Mouse (Mus musculus) kidney, postnatal 10 days (tissue): Measurements from ENCODE around the gene Vps16.

Experiments used
- DNase-seq: peaks from one replicate; pipeline ENCODE4 v3.0.0; 2021; ENCODE audit warnings: mixed read lengths

Gene Vps16

GRCm38 (mm10) chr2:130424126-130424853 lies at the start of gene Vps16, which contains the start of gene Pced1a:
TSS of gene Vps16 (plus strand) at chr2:130424339.
TSS of gene Pced1a (minus strand) at chr2:130424701.
- peak; percentile 96 for DNase-seq

- DNase-seq, result no peak
Measured at GRCm38 (mm10) chr2:130374951-130375350, 49.2 kb upstream of the Vps16 start.

- no peak for DNase-seq
Measured at GRCm38 (mm10) chr2:130383205-130383604, 40.9 kb upstream of the Vps16 start.

GRCm38 (mm10) chr2:130383895-130384294 lies 40.2 kb upstream of the Vps16 start:
- no peak for DNase-seq

- no peak for DNase-seq
Measured at GRCm38 (mm10) chr2:130386212-130386611, 37.9 kb upstream of the Vps16 start.

GRCm38 (mm10) chr2:130388796-130389195 lies 35.3 kb upstream of the Vps16 start:
- no peak for DNase-seq

GRCm38 (mm10) chr2:130390993-130391625 lies 33.0 kb upstream of the Vps16 start:
- DNase-seq, result no peak

- no peak for DNase-seq
Measured at GRCm38 (mm10) chr2:130392836-130393235, 31.3 kb upstream of the Vps16 start.

- DNase-seq, result no peak
Measured at GRCm38 (mm10) chr2:130395696-130396095, 28.4 kb upstream of the Vps16 start.

- peak; percentile 70 for DNase-seq
Measured at GRCm38 (mm10) chr2:130397186-130397985, 26.8 kb upstream of the Vps16 start, which contains the start of gene Cpxm1. TSS of gene Cpxm1 (minus strand) at chr2:130397574.

- DNase-seq, result peak; percentile 32
Measured at GRCm38 (mm10) chr2:130398091-130398490, 26.0 kb upstream of the Vps16 start.

- no peak for DNase-seq
Measured at GRCm38 (mm10) chr2:130400046-130400445, 24.1 kb upstream of the Vps16 start.

GRCm38 (mm10) chr2:130401891-130402290 lies 22.2 kb upstream of the Vps16 start:
- no peak for DNase-seq

- no peak for DNase-seq
Measured at GRCm38 (mm10) chr2:130404939-130405338, 19.2 kb upstream of the Vps16 start, which contains the start of the genes Gm28372 and 1700020A23Rik. TSS of gene Gm28372 (plus strand) at chr2:130405239. TSS of gene 1700020A23Rik (plus strand) at chr2:130405259.

- no peak for DNase-seq
Measured at GRCm38 (mm10) chr2:130406178-130406577, 18.0 kb upstream of the Vps16 start, which contains the start of gene Tmem239. TSS of gene Tmem239 (plus strand) at chr2:130406478.

GRCm38 (mm10) chr2:130408194-130408593 lies 15.9 kb upstream of the Vps16 start:
- no peak for DNase-seq

GRCm38 (mm10) chr2:130411558-130412495 lies 12.3 kb upstream of the Vps16 start:
- peak; percentile 93 for DNase-seq

GRCm38 (mm10) chr2:130412775-130413174 lies 11.4 kb upstream of the Vps16 start:
- no peak for DNase-seq

GRCm38 (mm10) chr2:130414094-130414856 lies 9.9 kb upstream of the Vps16 start:
- DNase-seq, result no peak

GRCm38 (mm10) chr2:130421781-130422620 lies 2.1 kb upstream of the Vps16 start:
- DNase-seq, result no peak
